8 mouse cellular contexts compared by ENCODE assay signal in the genomic region with DNA sequence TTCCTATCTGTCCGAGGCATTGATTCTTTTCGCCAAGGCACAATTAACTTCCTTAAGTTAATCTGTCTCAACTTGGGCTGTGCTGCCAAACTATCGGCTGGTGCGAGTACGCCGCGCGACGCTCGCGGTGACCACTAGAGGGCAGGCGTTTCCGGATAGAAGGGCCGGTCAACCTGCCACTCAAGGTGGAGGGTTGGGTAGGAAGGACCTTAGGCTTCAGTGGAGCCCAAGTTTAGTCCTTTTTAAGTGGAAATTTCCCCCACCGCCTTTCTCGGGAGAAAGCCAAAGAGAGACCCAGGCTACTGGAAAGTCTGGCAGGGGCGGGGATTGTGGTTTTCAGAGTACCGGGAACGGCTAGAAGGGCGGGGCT. TPM values are rescaled to one million over a fixed set of nuclear protein-coding genes. Genes with fewer than 3 reads are reported as not detected.
A peak's percentile ranks its signal among the peaks of the same experiment; 100 is the strongest.
DNase-seq lines count a peak whose midpoint lies in the region; ATAC-seq lines count a peak whose summit lies in the region.

No protein-coding gene starts in this region.

- H3K27ac ChIP-seq in intestine, embryonic 15.5 days: no peak overlapping the region
- H3K27ac ChIP-seq in limb, embryonic 12.5 days: peak overlapping the region; percentile 86; the same call in 1 of the 2 replicates
- H3K27ac ChIP-seq in midbrain, embryonic 13.5 days: peak overlapping the region; percentile 97

- whole genome bisulfite sequencing in intestine, embryonic 15.5 days: under 1% methylated on average over 20 of the region's 20 CpGs
- WGBS in limb, embryonic 12.5 days: under 1% methylated on average over 20 of the region's 20 CpGs
- under 1% methylated on average over 20 of the region's 20 CpGs for whole genome bisulfite sequencing in midbrain, embryonic 13.5 days

- peaks cover 32% of the 10 kb centered on the region for H3K4me1 ChIP-seq in intestine, embryonic 15.5 days (replicated peaks)
- H3K4me1 ChIP-seq in limb, embryonic 12.5 days (replicated peaks): peaks cover 44% of the 10 kb centered on the region
- peaks cover 62% of the 10 kb centered on the region for H3K4me1 ChIP-seq in midbrain, embryonic 13.5 days (replicated peaks)

- no peaks in the 10 kb centered on the region for H3K36me3 ChIP-seq in intestine, embryonic 15.5 days
- peaks cover 21% of the 10 kb centered on the region for H3K36me3 ChIP-seq in limb, embryonic 12.5 days
- H3K36me3 ChIP-seq in midbrain, embryonic 13.5 days: peaks cover 19% of the 10 kb centered on the region

- H3K9me3 ChIP-seq in intestine, embryonic 15.5 days: no peaks in the 10 kb centered on the region
- H3K9me3 ChIP-seq in limb, embryonic 12.5 days: no peaks in the 10 kb centered on the region
- no peaks in the 10 kb centered on the region for H3K9me3 ChIP-seq in midbrain, embryonic 13.5 days

- ATAC-seq in intestine, embryonic 15.5 days: peak; percentile 78
- ATAC-seq in limb, embryonic 12.5 days (ENCODE audit: insufficient number of reproducible peaks, insufficient read depth, low FRiP score, low TSS enrichment, low read depth): peak; percentile 43; the same call in 1 of the 2 replicates
- ATAC-seq in midbrain, embryonic 13.5 days: peak; percentile 9; the same call in 1 of the 2 replicates

- 0 out of 2 replicates have a peak, but pooled peaks cover 4% of the 10 kb centered on the region for H3K27me3 ChIP-seq in intestine, embryonic 15.5 days (replicated peaks)
- peaks cover 26% of the 10 kb centered on the region for H3K27me3 ChIP-seq in limb, embryonic 12.5 days
- no peaks in the 10 kb centered on the region for H3K27me3 ChIP-seq in midbrain, embryonic 13.5 days

- H3K9ac ChIP-seq in intestine, embryonic 15.5 days: no peak overlapping the region
- H3K9ac ChIP-seq in limb, embryonic 12.5 days (replicated peaks): 0 out of 2 replicates have a peak overlapping the region, but pooled peaks have one; percentile 27
- peak overlapping the region; percentile 46 for H3K9ac ChIP-seq in midbrain, embryonic 13.5 days (replicated peaks)

- peak; percentile 87 for DNase-seq in layer of hippocampus, adult 11-12 months (ENCODE audit: low spot score)
- DNase-seq in layer of hippocampus, adult 9-10 months (ENCODE audit: low spot score): no peak
- DNase-seq in embryo, embryonic 11 days: peak; percentile 92
- peak; percentile 72 to 85 for DNase-seq in gastrocnemius, postnatal 4 days (ENCODE audit: low spot score in 2 of 2)
- peak; percentile 66 for DNase-seq in skeletal muscle tissue, adult 2 months (ENCODE audit: low read depth, low spot score)

- peak overlapping the region; percentile 84 for H3K4me2 ChIP-seq in intestine, embryonic 15.5 days (replicated peaks)
- peak overlapping the region; percentile 96 for H3K4me2 ChIP-seq in limb, embryonic 12.5 days
- H3K4me2 ChIP-seq in midbrain, embryonic 13.5 days (replicated peaks): peak overlapping the region; percentile 83

- H3K4me3 ChIP-seq in intestine, embryonic 15.5 days (replicated peaks): peak overlapping the region; percentile 44
- H3K4me3 ChIP-seq in limb, embryonic 12.5 days (replicated peaks): peak overlapping the region; percentile 51
- peak overlapping the region; percentile 68 for H3K4me3 ChIP-seq in midbrain, embryonic 13.5 days (replicated peaks)

RNA-seq across cellular contexts. Expression of a gene that starts 0.7 kb away (rescaled TPM):
- total RNA-seq in gastrocnemius, postnatal 4 days (2021): 1 to 10 TPM in 1 of 2 experiments, under 1 TPM in 1; 0.57 to 1.5 TPM
- polyA plus RNA-seq in intestine, embryonic 15.5 days (2015; fragmentation: Nextera tagmentation; extraction: Ambion mirVana): 10.1 and 19.7 TPM in 2 replicates
- 0.53 and 1.0 TPM in 2 replicates for polyA plus RNA-seq in limb, embryonic 12.5 days (2016; fragmentation: Nextera tagmentation; extraction: Ambion mirVana)
- polyA plus RNA-seq in midbrain, embryonic 13.5 days (2015; fragmentation: Nextera tagmentation; extraction: Ambion mirVana): 3.2 and 3.4 TPM in 2 replicates

RNA-seq across cellular contexts. Expression of a gene that starts 1.3 kb away (rescaled TPM):
- total RNA-seq in gastrocnemius, postnatal 4 days (2021): 10 to 100 TPM; 80.7 to 95.1 TPM
- polyA plus RNA-seq in intestine, embryonic 15.5 days (2015; fragmentation: Nextera tagmentation; extraction: Ambion mirVana): 214 and 222 TPM in 2 replicates
- 212 and 217 TPM in 2 replicates for polyA plus RNA-seq in limb, embryonic 12.5 days (2016; fragmentation: Nextera tagmentation; extraction: Ambion mirVana)
- 158 and 165 TPM in 2 replicates for polyA plus RNA-seq in midbrain, embryonic 13.5 days (2015; fragmentation: Nextera tagmentation; extraction: Ambion mirVana)

RNA-seq across cellular contexts. Expression of a gene that starts 13.2 kb away (rescaled TPM):
- total RNA-seq in gastrocnemius, postnatal 4 days (2021): 100 to 1,000 TPM; 142 to 158 TPM
- polyA plus RNA-seq in intestine, embryonic 15.5 days (2015; fragmentation: Nextera tagmentation; extraction: Ambion mirVana): 20.4 and 23.0 TPM in 2 replicates
- polyA plus RNA-seq in limb, embryonic 12.5 days (2016; fragmentation: Nextera tagmentation; extraction: Ambion mirVana): 44.2 and 52.7 TPM in 2 replicates
- 82.9 and 86.2 TPM in 2 replicates for polyA plus RNA-seq in midbrain, embryonic 13.5 days (2015; fragmentation: Nextera tagmentation; extraction: Ambion mirVana)

RNA-seq across cellular contexts. Expression of a gene that starts 17.6 kb away (rescaled TPM):
- total RNA-seq in gastrocnemius, postnatal 4 days (2021): 100 to 1,000 TPM in 1 of 2 experiments, 10 to 100 TPM in 1; 99.9 to 117 TPM
- 348 and 351 TPM in 2 replicates for polyA plus RNA-seq in intestine, embryonic 15.5 days (2015; fragmentation: Nextera tagmentation; extraction: Ambion mirVana)
- polyA plus RNA-seq in limb, embryonic 12.5 days (2016; fragmentation: Nextera tagmentation; extraction: Ambion mirVana): 316 and 333 TPM in 2 replicates
- 205 and 209 TPM in 2 replicates for polyA plus RNA-seq in midbrain, embryonic 13.5 days (2015; fragmentation: Nextera tagmentation; extraction: Ambion mirVana)

RNA-seq across cellular contexts. Expression of a gene that starts 17.9 kb away (rescaled TPM):
- under 1 TPM; 0.73 to 0.83 TPM for total RNA-seq in gastrocnemius, postnatal 4 days (2021)
- polyA plus RNA-seq in intestine, embryonic 15.5 days (2015; fragmentation: Nextera tagmentation; extraction: Ambion mirVana): 2.9 and 4.1 TPM in 2 replicates
- 6.1 and 6.3 TPM in 2 replicates for polyA plus RNA-seq in limb, embryonic 12.5 days (2016; fragmentation: Nextera tagmentation; extraction: Ambion mirVana)
- 58.6 and 59.4 TPM in 2 replicates for polyA plus RNA-seq in midbrain, embryonic 13.5 days (2015; fragmentation: Nextera tagmentation; extraction: Ambion mirVana)

Comparison
In these comparisons a context has a peak if more than half of its experiments do, and no peak if none do; other contexts are left out.
1. ATAC-seq: peak in every context shown above with its lines; median percentile 78 in intestine, embryonic 15.5 days; 43 in limb, embryonic 12.5 days; 9 in midbrain, embryonic 13.5 days.